Comparison of ENCODE assay signal across 35 mouse cellular contexts in the genomic region with DNA sequence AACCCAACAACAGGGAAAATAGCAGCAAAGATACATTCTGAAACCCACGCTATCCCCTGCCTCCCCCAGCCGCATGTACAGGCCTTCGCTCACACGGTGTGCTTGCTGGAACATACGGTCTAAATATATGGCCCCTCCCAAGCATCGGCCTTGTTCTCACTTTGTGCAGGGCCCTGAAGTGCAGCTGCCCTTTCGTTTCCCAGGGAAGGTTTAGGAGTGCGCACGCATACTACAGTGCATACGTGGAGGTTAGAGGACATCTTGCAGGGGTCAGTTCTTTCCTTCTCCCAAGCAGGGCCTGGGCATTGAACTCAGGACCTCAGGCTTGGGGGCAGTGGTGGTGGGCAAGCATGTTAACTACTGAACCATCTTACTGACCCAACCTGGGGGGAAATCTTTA. TPM values are rescaled to one million over a fixed set of nuclear protein-coding genes. Genes with fewer than 3 reads are reported as not detected.
DNase-seq lines count a peak whose midpoint lies in the region; ATAC-seq lines count a peak whose summit lies in the region.
"Had no signal": no experiment of that assay in that cellular context is flagged by ENCODE, and none has a peak within 500 bp of the region (broad histone marks: within the 10 kb centered on the region; RNA-seq: fewer than 3 reads in every experiment).

No protein-coding gene starts in this region.

- WGBS in kidney, embryonic 15.5 days: 69% methylated on average over 10 of the region's 10 CpGs
- 89% methylated on average over 10 of the region's 10 CpGs for WGBS in limb, embryonic 11.5 days

- H3K9me3 ChIP-seq in kidney, embryonic 15.5 days (replicated peaks): no peaks in the 10 kb centered on the region
- no peaks in the 10 kb centered on the region for H3K9me3 ChIP-seq in limb, embryonic 11.5 days (ENCODE audit: control insufficient read depth, low read length)
- H3K9me3 ChIP-seq: embryonic facial prominence, embryonic 10.5 days; embryonic facial prominence, embryonic 15.5 days; forebrain, embryonic 12.5 days; G1E; hindbrain, embryonic 15.5 days; limb, embryonic 15.5 days; liver, embryonic 13.5 days; stomach, embryonic 15.5 days had no signal

- no peak for ATAC-seq in kidney, embryonic 15.5 days (replicated peaks; ENCODE audit: low FRiP score)
- ATAC-seq in limb, embryonic 11.5 days (ENCODE audit: insufficient number of reproducible peaks, low FRiP score, low TSS enrichment, low read depth): no peak
- ATAC-seq: forebrain, postnatal 0 days; inflammation-experienced regulatory T-cells, adult 6 months; lung, postnatal 0 days had no signal

- no peak overlapping the region for H3K4me3 ChIP-seq in kidney, embryonic 15.5 days (replicated peaks)
- no peak overlapping the region for H3K4me3 ChIP-seq in limb, embryonic 11.5 days (ENCODE audit: low read depth, low read length)
- H3K4me3 ChIP-seq: embryonic facial prominence, embryonic 10.5 days; embryonic facial prominence, embryonic 15.5 days; forebrain, embryonic 12.5 days; heart, adult 2 months; heart, embryonic 12.5 days; hindbrain, embryonic 15.5 days; limb, embryonic 15.5 days; liver, embryonic 13.5 days; megakaryocyte, embryonic 14.5 days; midbrain, embryonic 12.5 days; stomach, embryonic 15.5 days had no signal

- H3K4me2 ChIP-seq in kidney, embryonic 15.5 days: no peak overlapping the region
- no peak overlapping the region for H3K4me2 ChIP-seq in limb, embryonic 11.5 days (ENCODE audit: low read depth, severe bottlenecking)
- H3K4me2 ChIP-seq: embryonic facial prominence, embryonic 15.5 days; forebrain, embryonic 12.5 days; heart, embryonic 12.5 days; hindbrain, embryonic 15.5 days; limb, embryonic 15.5 days; liver, embryonic 13.5 days; midbrain, embryonic 12.5 days; stomach, embryonic 15.5 days had no signal

- H3K4me1 ChIP-seq in kidney, embryonic 15.5 days: peaks cover 33% of the 10 kb centered on the region
- H3K4me1 ChIP-seq in limb, embryonic 11.5 days (ENCODE audit: control insufficient read depth, insufficient read depth, low read length): peaks cover 7% of the 10 kb centered on the region
- H3K4me1 ChIP-seq: embryonic facial prominence, embryonic 15.5 days; heart, embryonic 12.5 days; limb, embryonic 15.5 days; liver, embryonic 13.5 days; megakaryocyte, embryonic 14.5 days; stomach, embryonic 15.5 days had no signal

- no peak for DNase-seq in kidney, adult 18-20 months
- DNase-seq in ES-CJ7 (ENCODE audit: low read depth, low spot score): peak; percentile 58
- DNase-seq in limb, embryonic 11.5 days (ENCODE audit: low spot score): no peak
- no peak for DNase-seq in thymus, postnatal 14 days
- DNase-seq in layer of hippocampus, postnatal 14 days (ENCODE audit: low spot score in 2 of 2): no peak
- no peak for DNase-seq in cerebellum, postnatal 14 days
- DNase-seq: adrenal gland, postnatal 25 days; cerebellum, adult 2 months; cerebellum, postnatal 25 days; forebrain, postnatal 0 days; heart, adult 2 months; heart, postnatal 4 days; kidney, adult 11 months; kidney, postnatal 10 days; liver, embryonic 13.5 days; lung, adult 18-20 months; lung, postnatal 4 days; right cerebral cortex, postnatal 25 days; thymus, postnatal 25 days had no signal

- no peaks in the 10 kb centered on the region for H3K27me3 ChIP-seq in kidney, embryonic 15.5 days
- no peaks in the 10 kb centered on the region for H3K27me3 ChIP-seq in limb, embryonic 11.5 days (ENCODE audit: control insufficient read depth, insufficient read depth, low read length)
- H3K27me3 ChIP-seq: embryonic facial prominence, embryonic 15.5 days; heart, embryonic 12.5 days; hindbrain, embryonic 15.5 days; limb, embryonic 15.5 days; liver, embryonic 13.5 days; stomach, embryonic 15.5 days had no signal

- H3K27ac ChIP-seq in kidney, embryonic 15.5 days: peak overlapping the region; percentile 70
- H3K27ac ChIP-seq in limb, embryonic 11.5 days (replicated peaks; ENCODE audit: low read depth, low read length): 0 out of 2 replicates have a peak overlapping the region, but pooled peaks have one; percentile 33
- H3K27ac ChIP-seq: embryonic facial prominence, embryonic 10.5 days; embryonic facial prominence, embryonic 15.5 days; forebrain, embryonic 12.5 days; heart, adult 2 months; hindbrain, embryonic 15.5 days; limb, embryonic 15.5 days; liver, embryonic 13.5 days; midbrain, embryonic 12.5 days; stomach, embryonic 15.5 days had no signal

- H3K9ac ChIP-seq in kidney, embryonic 15.5 days: no peak overlapping the region
- no peak overlapping the region for H3K9ac ChIP-seq in limb, embryonic 11.5 days (ENCODE audit: low read length)
- H3K9ac ChIP-seq: embryonic facial prominence, embryonic 15.5 days; forebrain, embryonic 12.5 days; forebrain, postnatal 0 days; heart, embryonic 12.5 days; hindbrain, embryonic 15.5 days; limb, embryonic 15.5 days; liver, embryonic 13.5 days; midbrain, embryonic 12.5 days; stomach, embryonic 15.5 days had no signal

- no peaks in the 10 kb centered on the region for H3K36me3 ChIP-seq in kidney, embryonic 15.5 days
- no peaks in the 10 kb centered on the region for H3K36me3 ChIP-seq in limb, embryonic 11.5 days (ENCODE audit: control insufficient read depth, insufficient read depth, low read length)
- H3K36me3 ChIP-seq: embryonic facial prominence, embryonic 10.5 days; embryonic facial prominence, embryonic 15.5 days; forebrain, embryonic 12.5 days; G1E; heart, embryonic 12.5 days; hindbrain, embryonic 15.5 days; limb, embryonic 15.5 days; liver, embryonic 13.5 days; midbrain, embryonic 12.5 days; stomach, embryonic 15.5 days had no signal

RNA-seq across cellular contexts. Expression of gene Slc45a1, which starts 23.3 kb away (rescaled TPM):
- polyA plus RNA-seq in kidney, embryonic 15.5 days (2015; fragmentation: Nextera tagmentation; extraction: Ambion mirVana): 0.28 and 0.30 TPM in 2 replicates
- polyA plus RNA-seq in limb, embryonic 11.5 days (2014; fragmentation: Nextera tagmentation; extraction: Ambion mirVana): 0.73 and 1.0 TPM in 2 replicates
- total RNA-seq in layer of hippocampus, postnatal 14 days (2021): 10 to 100 TPM; 43.3 to 48.1 TPM
- total RNA-seq: gastrocnemius, adult 8-10 months; gastrocnemius, postnatal 4 days; heart, adult 2 months; heart, postnatal 4 days had no signal
- polyA plus RNA-seq: G1E; heart, adult 2 months; heart, embryonic 12.5 days; heart, postnatal 0 days; liver, embryonic 13.5 days had no signal
